Mouse (Mus musculus) thymus, adult 2 months (tissue): ENCODE results near the gene Pycr2.

Source experiments
- CTCF ChIP-seq: fragments of 200-500 bp; IDR thresholded peaks from 2 replicates; pipeline ENCODE4 v1.5.1; 2012; ENCODE audit warnings: mild to moderate bottlenecking, control low read depth, low read length, moderate library complexity, borderline replicate concordance; ENCODE audit not compliant: control insufficient read depth, poor library complexity, insufficient read depth; ENCODE audit errors: extremely low read depth
- POLR2A ChIP-seq: fragments of 200-500 bp; IDR thresholded peaks from 2 replicates; pipeline ENCODE4 v1.6.1; 2012; ENCODE audit warnings: mild to moderate bottlenecking, low read length, control low read depth, moderate library complexity; ENCODE audit not compliant: control insufficient read depth, poor library complexity, insufficient read depth; ENCODE audit errors: extremely low read depth

DNA sequence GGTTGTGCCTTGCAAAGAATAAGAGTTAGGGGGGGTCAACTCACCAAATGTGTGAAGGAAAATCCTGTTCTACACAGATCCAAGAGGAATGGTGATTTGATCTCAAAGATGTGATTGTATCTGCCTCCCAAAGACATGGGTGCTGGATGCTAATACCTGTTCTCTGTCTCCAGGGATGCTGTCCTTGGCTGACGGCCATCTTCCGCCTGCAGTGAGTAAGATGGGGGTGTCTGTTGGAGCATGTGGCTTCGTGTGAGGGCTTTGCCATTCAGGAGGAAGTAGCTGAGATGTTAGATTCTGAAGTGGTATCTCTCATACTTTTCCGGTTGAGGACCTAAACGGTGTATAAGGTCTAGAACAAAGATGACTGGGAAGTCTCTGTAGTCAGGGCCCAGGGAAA is 48.7 kb downstream of the Pycr2 start:
- TF ChIP-seq POLR2A (no peak), CTCF (no peak)
